Mouse (Mus musculus) regulatory T cell (primary cell): ENCODE measurements at regions not wholly inside any gene's neighbourhood (a gene's known extent, or its start where the extent isn't known, plus 50 kb on each side); places are given as distances from the start of the nearest gene placed in this dataset.

ENCODE experiments used
- in situ Hi-C: fragments of 300-600 bp; cut with MboI, MseI; formaldehyde crosslinking; loops from one replicate; pipeline ENCODE4 v1.15.1; 2025; ENCODE audit warnings: high pct_unique_total_duplicates

DNA sequence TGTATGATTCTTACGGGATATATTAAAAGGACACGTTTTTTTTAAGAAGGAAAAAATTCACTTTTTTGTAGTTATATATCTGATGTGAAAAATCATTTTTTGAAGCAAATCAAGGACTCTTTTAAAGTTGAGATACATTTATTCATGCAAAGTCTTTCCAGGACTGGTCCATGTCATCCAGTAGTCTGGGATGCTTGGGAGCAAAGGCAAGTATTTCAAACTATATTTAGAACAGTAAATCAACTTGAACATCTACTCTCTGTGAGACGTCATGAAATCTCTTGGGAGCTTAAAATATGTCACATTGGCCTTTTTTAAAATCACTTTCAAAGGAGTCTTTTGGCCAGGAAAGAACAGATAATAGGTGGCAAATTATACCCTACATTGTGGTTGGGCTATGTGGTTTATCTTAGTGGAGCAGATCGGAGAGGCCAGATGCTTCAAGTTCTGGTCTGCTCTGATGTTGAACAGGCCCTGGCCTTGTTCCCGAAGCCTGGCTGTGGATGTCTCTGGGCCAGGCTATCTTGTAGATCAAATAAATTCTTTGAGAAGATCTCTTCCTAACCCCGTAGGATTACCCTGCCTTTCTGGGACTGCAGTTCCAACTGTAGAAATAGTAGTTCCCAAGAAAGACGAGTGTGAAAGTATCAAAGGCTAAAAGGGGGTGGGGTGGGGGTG lies 936.8 kb upstream of the Lcorl start:
- in situ Hi-C loops = loop anchor here (10.0 kb wide), 1 partner anchor 409 kb away; no protein-coding TSS in a partner anchor

DNA sequence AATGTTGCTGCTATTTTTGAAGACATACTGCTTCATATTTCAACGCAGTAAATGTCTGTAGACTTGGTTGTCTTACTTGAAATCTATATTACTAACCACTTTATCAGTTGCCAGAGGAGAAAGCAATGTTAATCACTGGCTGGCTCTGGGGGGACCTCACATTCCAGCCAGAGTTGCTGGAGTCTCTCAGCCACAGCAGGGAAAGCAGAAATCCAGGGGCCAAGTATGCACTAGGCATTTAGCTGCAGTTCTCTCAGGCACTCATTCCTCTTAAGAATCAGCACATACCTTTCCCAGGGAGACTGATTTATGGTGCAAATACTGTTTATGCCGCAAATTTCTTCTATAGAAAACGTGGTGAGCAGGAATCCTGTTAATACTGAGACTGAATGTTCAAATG lies 933.6 kb upstream of the Lcorl start:
- in situ Hi-C loops = loop anchor here (10.0 kb wide), 1 partner anchor 406 kb away; no protein-coding TSS in a partner anchor

DNA sequence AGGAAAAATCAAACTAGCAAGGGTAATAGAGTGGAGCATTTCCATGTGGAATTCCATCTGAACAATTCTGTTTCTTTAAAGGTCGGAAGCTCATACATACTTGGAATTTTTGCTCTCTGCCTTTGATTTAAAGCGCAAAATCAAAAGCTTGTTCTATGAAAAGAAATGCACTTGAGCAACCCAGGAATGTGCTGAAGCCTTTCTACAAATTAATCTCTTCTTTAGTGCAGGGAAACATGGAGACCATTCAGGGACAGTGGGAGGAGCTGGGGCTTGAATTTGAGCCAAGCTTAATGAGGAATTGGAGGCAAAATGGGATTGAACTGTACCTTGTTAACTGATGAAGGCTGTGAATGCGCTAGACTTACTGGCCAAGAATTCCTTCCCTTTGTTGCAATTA lies 933.1 kb upstream of the Lcorl start:
- in situ Hi-C loops = loop anchor here (10.0 kb wide), 1 partner anchor 406 kb away; no protein-coding TSS in a partner anchor

DNA sequence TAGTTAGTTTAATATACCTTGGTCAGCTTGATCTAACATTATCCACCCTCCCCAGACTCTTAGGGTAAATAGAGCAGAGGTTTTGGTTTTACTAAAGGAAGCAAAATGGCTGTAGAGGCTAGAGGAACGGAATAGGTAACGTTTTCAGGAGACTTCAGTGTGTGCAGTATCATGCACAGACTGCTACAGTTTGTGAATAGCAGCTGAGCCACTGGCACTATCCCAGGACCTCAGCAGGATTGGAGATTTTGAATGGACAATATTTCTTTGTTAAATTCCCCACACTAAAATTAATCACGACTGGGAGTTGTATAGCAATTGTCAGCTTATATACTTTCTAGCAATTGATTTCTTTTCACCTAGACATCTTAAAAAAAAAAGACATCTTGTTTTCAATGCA lies 929.7 kb upstream of the Lcorl start:
- in situ Hi-C loops = no loop called here

DNA sequence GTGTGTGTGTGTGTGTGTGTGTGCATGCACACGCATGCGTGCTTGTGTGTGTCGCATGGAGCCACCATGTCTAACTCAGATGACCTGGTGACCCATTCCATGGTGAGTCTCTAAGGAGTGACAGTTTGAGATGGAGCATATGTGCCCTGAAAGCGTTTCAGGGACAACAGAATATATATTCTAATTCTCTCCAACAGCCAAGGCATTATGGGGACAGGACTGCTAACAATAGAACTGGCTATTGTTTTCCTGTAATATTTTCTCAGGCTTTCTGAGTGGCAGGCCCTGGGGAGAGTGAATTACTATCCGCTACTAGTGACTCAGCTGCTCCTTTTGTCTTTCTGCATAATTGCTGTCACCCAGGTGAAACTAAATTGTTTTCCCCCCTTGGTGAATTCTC lies 898.7 kb upstream of the Lcorl start:
- in situ Hi-C loops = no loop called here

DNA sequence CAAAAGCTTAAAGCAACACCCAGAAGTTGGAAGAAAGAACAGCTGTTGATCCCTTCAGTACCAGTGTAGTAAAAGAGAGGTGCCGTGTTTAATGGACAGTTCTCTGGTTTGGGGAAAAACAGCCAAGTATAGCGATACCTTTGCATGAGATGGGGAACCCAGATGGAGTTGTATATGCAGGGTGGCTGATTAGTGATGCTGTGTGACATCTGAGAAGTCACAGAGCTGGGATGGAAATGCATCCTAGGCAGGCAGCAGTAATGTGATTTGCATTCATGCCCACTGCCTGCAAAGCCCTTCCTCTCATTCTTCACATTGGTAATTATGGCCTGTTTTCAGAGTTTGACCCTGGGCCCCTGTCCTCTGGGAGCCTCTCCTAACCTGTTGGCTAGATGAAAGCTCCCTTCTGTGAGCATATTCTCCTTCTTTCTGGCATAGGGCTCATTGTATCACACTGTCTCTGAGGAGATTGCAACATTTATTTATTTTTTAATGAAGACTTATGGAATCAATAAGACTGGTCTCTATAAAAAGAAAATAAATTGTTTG lies 882.7 kb upstream of the Lcorl start:
- in situ Hi-C loops = no loop called here

DNA sequence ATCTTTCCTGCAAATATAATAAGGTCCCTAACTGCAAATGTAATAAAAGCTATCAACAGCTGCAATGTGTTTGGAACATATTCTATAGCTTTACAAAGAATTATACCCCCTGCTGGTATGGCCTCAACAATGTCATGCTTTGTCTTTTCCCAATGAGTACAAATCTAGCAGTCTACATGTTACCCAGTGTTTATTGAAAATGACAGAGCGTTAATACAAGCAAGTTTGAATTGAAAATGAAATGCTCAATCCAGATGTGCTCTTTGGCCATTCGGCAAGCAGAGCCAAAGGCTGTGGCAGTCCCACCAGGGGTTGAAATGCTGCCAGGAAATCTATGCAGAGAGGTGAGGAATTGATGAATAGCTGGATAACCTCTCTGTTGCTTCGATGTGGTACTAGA lies 875.1 kb upstream of the Lcorl start:
- in situ Hi-C loops = no loop called here

DNA sequence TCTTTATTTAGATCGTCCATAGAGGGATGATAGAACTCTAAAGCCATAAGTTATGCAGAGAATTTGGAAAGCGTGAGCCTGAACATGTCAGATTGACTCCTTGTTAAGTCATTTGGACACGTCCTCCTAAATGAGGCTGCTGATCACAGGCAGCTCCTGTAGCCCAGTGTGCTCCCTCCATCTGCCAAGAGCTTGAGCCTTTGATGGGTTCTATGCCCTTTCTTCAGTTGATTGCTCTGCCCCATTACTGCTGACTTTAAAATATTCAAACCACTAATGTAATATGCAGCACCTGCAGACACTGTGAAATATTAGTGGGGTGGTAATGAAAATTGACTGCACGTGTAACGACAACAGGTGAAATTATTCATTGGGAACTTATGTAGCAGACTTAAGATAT lies 874.6 kb upstream of the Lcorl start:
- in situ Hi-C loops = no loop called here

DNA sequence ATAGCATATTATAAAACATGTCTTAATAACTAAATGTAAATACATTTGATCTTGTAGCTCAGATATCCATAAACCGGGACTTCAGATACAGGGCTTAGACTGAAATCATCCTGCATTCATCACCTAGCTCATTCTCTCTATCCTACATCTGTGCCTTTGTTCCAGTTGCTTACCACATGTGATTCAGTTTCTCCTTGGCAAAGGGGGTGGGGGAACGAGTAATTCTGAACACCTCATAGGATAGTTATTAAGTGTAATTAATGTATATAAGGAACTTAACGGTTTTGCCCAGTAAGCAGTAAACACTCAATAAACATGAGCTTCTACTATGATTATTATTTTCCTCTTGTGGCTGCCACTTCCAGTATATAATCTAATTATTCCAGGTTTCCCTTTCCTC lies 873.9 kb upstream of the Lcorl start:
- in situ Hi-C loops = no loop called here

DNA sequence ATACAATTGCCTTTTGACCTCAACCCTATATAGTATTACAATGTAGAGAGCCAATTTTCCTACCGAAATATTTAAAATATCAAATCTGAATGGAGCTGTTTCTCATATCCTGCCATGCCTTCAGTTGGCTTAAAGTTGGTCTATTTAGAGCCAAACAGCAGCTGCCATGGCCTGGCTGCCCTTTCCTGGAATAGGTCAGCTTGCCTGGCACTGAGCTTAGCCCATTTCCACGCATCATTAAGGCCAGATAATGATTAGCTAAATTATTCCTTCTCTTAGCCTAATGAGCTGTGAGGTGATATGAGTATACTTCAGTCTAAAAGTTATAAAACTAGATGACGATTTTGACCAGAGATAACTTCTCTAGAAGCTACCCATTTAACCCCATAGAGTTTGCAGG lies 852.2 kb upstream of the Lcorl start:
- in situ Hi-C loops = no loop called here

DNA sequence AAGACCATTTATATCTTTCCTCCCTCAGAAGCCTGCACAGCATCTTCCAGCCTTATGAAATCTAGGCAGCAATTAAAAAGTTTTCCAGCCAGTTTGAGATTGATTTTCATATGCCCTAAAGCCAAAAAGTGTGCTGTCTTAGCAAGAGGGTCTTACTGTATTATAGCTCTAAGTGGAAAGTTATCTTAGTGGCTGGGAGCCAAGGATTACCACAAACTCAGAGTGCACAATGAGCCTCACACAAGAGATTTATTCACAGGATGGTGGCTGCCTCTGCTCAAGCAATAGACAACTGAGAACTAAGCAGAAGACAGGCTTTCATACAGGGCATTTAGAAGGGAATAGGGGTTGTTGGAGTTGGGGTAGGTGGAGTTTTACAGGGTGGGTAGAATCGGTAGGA lies 850.4 kb upstream of the Lcorl start:
- in situ Hi-C loops = no loop called here

DNA sequence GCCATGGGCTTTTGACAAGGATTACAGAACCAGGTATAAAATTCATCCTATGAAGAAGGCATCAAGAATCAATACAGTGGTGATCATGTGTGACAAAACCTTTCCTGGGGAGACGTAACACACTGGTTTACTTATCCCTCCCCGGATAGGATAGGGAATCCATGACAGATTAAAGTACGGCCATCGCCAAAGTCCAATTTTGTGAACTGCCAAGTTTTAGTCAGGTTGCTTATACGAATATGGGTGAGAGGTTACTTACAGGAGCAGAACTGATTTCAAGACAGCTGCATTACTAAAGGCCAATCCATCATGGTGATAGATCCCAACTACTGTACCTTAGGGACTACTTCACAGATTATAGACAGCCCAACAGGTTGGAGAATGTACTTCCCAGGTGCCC lies 849.6 kb upstream of the Lcorl start:
- in situ Hi-C loops = no loop called here

DNA sequence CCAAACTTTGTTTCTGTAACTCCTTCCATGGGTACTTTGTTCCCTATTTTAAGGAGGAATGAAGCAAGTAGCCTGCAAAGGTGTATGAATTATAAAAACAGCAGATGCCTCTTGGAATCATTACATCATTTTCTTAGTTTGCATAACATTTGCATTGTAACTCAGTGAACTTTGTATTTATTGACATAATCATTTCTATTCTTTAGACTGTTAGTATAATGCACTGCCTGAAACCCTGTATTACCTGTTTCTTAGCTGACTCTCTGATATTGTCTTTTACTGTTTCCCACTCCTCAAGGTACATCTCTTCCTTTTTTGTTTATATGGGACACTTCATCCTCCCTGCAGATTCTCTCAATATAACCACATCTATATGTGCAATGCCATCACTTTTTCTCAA lies 820.6 kb upstream of the Lcorl start:
- in situ Hi-C loops = no loop called here

DNA sequence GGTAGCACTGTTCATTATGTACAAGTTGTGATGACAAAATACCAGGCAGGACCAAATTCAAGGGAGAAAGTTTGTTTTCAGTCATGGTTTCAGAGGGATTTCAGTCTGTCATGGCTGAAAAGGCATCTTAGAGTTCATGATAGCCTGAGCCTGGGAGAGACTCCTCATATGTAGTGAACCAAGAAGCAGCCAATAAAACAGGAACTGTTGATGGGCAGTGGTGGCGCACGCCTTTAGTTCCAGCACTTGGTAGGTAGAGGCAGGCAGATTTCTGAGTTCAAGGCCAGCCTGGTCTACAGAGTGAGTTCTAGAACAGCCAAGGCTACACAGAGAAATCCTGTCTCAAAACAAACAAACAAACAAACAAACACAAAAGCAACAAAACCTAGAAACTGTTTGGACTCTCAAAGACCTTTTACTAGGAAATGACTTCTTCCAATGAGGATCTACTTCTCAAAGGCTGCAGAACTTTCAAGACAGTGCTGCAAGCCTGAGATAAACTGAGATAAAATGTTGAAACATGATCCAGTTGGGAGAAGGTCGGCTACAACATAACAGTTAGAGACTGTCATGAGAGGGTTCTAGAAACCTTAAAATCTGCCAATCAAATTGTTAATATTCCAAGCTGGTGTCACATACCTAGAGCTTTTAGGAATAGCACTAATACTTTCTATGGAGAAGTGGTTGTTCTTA lies 817.5 kb upstream of the Lcorl start:
- in situ Hi-C loops = no loop called here

DNA sequence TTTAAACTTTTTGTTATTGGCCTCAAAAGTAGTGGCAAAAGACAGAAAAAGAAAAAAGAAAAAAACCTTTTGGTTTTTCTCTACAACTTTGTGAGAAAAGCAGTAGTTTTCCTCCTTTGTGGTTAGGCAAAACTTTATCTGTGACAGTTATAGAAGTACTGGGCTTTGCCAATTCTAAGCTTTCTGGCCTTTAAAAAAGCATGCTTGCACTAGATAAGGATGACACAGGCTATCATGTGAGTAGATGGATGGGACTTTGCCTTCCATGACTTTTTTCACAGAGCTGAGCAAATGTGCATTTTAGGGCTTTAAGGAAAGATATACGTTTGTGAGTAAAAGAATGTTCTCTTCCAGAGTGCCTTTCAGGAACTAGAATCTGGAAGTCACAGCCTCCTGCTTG lies 816.0 kb upstream of the Lcorl start:
- in situ Hi-C loops = no loop called here

DNA sequence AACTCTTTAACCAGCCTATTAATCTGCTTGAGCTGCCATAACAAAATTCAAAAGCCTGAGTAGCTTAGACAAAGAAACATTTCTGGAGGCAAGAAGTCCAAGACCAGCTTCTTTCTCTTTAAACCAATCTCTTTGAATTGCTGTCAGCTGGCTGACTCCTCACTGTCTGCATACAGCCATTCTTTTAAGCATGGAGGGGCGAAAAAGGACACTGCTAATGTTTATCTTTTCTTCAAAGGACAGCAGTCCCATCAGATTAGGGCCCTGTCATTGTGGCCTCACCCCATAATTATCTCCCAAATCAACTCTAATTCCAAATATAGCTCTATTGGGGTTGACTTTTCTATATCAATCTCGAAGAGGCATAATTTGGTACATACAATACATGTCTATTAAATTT lies 813.1 kb upstream of the Lcorl start:
- in situ Hi-C loops = no loop called here

DNA sequence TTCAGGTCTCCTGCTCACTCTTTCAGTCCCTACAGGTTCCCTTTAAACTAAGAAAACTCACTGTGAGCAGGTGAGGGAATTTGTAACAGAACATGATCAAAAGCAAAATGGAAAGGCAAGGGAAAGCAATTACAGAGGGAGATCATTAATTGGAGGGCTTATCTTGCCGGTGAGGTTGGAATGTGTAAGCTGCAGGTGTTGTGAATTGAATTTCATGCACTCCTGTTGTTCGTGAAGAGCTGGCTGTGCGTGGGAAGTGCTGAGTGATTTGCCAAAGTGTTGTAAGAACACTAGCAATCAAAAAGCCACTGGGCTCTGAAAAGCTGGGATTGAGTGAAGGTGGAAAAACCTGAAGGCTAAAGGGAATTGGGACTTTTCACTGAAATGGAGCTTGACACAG lies 808.8 kb upstream of the Lcorl start:
- in situ Hi-C loops = no loop called here

DNA sequence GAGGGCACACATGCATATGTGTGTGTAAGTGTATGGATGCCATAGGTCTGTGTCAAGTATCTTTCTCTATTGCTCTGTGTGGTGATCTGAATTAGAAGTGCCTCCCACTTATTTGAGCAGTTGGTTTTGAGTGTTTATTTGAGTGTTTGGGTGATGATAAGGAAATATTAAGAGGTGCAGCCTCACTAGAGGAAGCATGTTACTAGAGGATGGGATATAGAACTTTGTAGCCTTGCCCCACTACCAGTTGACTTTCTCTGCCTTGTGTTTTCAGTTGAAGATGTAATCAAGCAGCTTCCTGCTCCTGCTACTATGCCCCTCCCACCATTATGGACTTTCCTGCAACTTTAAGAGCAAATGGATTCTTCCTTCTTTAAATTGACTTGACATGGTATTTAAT lies 799.6 kb upstream of the Lcorl start:
- in situ Hi-C loops = no loop called here

DNA sequence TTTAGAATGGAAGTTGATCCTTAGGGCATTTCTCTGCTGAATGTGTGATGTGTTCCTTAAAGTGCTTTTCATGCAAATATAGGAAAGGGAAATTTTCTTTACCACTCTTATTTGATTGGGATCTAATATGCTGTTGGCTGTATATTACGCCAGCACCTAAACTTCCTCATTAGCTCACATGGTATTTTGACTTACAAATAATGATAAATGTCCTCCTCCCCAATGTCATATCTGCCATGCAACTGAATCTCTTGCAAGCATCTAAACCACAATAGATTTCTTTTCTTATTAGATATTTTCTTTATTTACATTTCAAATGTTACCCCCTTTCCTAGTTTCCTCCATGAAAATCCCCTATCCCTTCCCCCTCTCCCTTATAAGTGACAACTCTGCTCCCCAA lies 796.8 kb upstream of the Lcorl start:
- in situ Hi-C loops = no loop called here

DNA sequence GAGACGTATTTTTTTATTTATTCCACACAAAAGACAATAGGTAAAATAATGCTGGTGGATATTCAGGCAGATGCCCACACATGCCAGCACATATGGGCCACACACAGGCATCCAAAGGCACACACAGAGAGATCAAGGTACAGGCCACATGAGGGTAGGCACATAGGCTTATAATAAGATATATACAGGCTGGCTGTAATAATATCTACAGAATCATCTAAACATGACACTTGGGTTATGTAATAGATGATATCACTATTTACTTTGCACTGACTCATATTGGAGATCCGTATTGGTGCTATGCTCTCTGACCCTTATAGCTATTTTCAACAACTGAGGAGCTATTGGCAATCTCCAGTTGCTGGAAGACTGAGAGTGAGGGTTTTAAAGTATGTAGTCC lies 785.6 kb upstream of the Lcorl start:
- in situ Hi-C loops = no loop called here

DNA sequence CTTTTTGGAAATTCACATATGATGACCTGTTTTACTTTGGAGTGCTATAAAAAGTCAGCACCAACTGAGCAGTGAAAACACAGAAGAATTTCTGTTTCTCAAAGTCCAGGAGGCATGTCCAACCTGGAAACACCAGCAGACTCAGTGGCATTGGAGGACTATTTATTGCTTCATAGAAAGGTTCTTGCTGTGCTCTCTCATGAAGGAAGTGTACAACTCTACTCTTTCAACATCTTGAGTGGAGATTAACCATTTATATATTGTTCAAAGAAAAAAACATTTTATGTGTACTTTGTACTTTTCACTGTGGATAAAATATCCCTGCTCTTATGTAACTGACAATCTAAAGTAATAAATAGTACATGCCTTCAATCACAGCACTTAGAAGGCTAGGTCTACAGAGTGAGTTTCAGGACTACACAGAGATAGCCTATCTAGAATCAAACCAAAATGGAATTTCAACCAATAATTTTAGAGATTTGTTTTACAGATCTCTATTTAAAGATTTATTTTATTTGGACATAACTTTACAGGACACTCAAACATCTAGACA lies 777.8 kb upstream of the Lcorl start:
- in situ Hi-C loops = no loop called here
